Mouse (Mus musculus) midbrain, embryonic 11.5 days (tissue): ENCODE results near the gene 2310057J18Rik. TPM values are rescaled to one million over a fixed set of nuclear protein-coding genes. Genes with fewer than 3 reads are reported as not detected.

Experiments used
- polyA plus RNA-seq: library from polyadenylated mRNA; unstranded; fragments of >200 nt; fragmentation: Nextera tagmentation; extraction: Ambion mirVana; gene quantifications from 2 replicates; pipeline ENCODE4 v1.2.1, GENCODE M21; 2014

The 2310057J18Rik gene
- polyA plus RNA-seq, 1 experiment from 2014 or later = not detected

Other genes starting within 250 kb of the 2310057J18Rik start
- gene Soga3, start 157.5 kb upstream of the 2310057J18Rik start, polyA plus RNA-seq = 35.0 and 35.2 TPM in 2 replicates
- gene Gm49353, start 212.7 kb upstream of the 2310057J18Rik start, polyA plus RNA-seq = 2.5 and 4.9 TPM in 2 replicates
- 7.7 and 8.7 TPM in 2 replicates for gene 9330159F19Rik, start 225.3 kb upstream of the 2310057J18Rik start, polyA plus RNA-seq